Mouse (Mus musculus) left cerebral cortex, postnatal 36 days (tissue): ENCODE results near the gene Pklr. TPM values are rescaled to one million over a fixed set of nuclear protein-coding genes. Genes with fewer than 3 reads are reported as not detected.
A peak's percentile ranks its signal among the peaks of the same experiment; 100 is the strongest.

Source experiments
- DNase-seq, 2 experiments: peaks; one replicate each; pipeline ENCODE4 v3.0.0; 2021 to 2022; ENCODE audit warnings: low spot score in 2 of 2, mixed read lengths in 1 of 2
- intact Hi-C: fragments of 180-260 bp; cut with DNase I; formaldehyde crosslinking; loops from one replicate; pipeline ENCODE4 v1.15.1; 2025
- total RNA-seq, 2 experiments: library from RNA; stranded (reverse); gene quantifications; 2 replicates each; pipeline ENCODE4 v1.2.3; 2021

Gene Pklr
- total RNA-seq, 2 experiments from 2014 or later = not detected

- intact Hi-C loops = no loop called here
- no peak for DNase-seq
Observed at GRCm38 (mm10) chr3:89113058-89113457, 22.9 kb upstream of the Pklr start.

- intact Hi-C loops = loop anchor here (5.0 kb wide), 1 partner anchor 47 kb away; the partner anchor contains the start of genes Clk2 and Hcn3
- DNase-seq = no peak
Observed at GRCm38 (mm10) chr3:89115522-89115921, 20.4 kb upstream of the Pklr start.

- no peak for DNase-seq
- intact Hi-C loops = no loop called here
Observed at GRCm38 (mm10) chr3:89123313-89123712, 12.6 kb upstream of the Pklr start.

GRCm38 (mm10) chr3:89124241-89124640 lies 11.7 kb upstream of the Pklr start:
- DNase-seq = no peak
- intact Hi-C loops = no loop called here

- intact Hi-C loops = no loop called here
- DNase-seq = no peak
Observed at GRCm38 (mm10) chr3:89125981-89126380, 10.0 kb upstream of the Pklr start.

- intact Hi-C loops = no loop called here
- no peak for DNase-seq
Observed at GRCm38 (mm10) chr3:89129908-89130307, 6.0 kb upstream of the Pklr start.

- DNase-seq = peak; percentile 57 to 65
- intact Hi-C loops = no loop called here
Observed at GRCm38 (mm10) chr3:89131816-89132215, 4.1 kb upstream of the Pklr start.

GRCm38 (mm10) chr3:89132285-89133062 lies 3.5 kb upstream of the Pklr start:
- peak; percentile 41 to 59 for DNase-seq
- intact Hi-C loops = no loop called here

- intact Hi-C loops = no loop called here
- no peak for DNase-seq
Observed at GRCm38 (mm10) chr3:89133063-89133450, 2.9 kb upstream of the Pklr start.

GRCm38 (mm10) chr3:89133752-89134151 lies 2.2 kb upstream of the Pklr start:
- intact Hi-C loops = no loop called here
- DNase-seq = no peak

- no peak for DNase-seq
- intact Hi-C loops = no loop called here
Observed at GRCm38 (mm10) chr3:89136365-89136764, 423 bp downstream of the Pklr start.

GRCm38 (mm10) chr3:89144821-89145220 lies 8.9 kb downstream of the Pklr start:
- intact Hi-C loops = no loop called here
- DNase-seq = no peak

- intact Hi-C loops = no loop called here
- DNase-seq = no peak
Observed at GRCm38 (mm10) chr3:89145566-89145965, 9.6 kb downstream of the Pklr start.

GRCm38 (mm10) chr3:89147101-89147978 lies 11.4 kb downstream of the Pklr start:
- DNase-seq = no peak
- intact Hi-C loops = no loop called here

- no peak for DNase-seq
- intact Hi-C loops = no loop called here
Observed at GRCm38 (mm10) chr3:89147979-89148311, 12.0 kb downstream of the Pklr start.

- no peak for DNase-seq
- intact Hi-C loops = no loop called here
Observed at GRCm38 (mm10) chr3:89148567-89148966, 12.6 kb downstream of the Pklr start.

- DNase-seq = no peak
- intact Hi-C loops = no loop called here
Observed at GRCm38 (mm10) chr3:89152084-89152835, 16.3 kb downstream of the Pklr start.

GRCm38 (mm10) chr3:89156951-89157350 lies 21.0 kb downstream of the Pklr start:
- intact Hi-C loops = loop anchor here (5.0 kb wide), 1 partner anchor 65 kb away; the partner anchor contains the start of gene Rusc1

GRCm38 (mm10) chr3:89158651-89159050 lies 22.7 kb downstream of the Pklr start:
- no peak for DNase-seq
- intact Hi-C loops = loop anchor here (5.0 kb wide), 1 partner anchor 66 kb away; the partner anchor contains the start of gene Rusc1

More at GRCm38 (mm10) chr3:89156951-89157350, 21.0 kb downstream of the Pklr start:
- DNase-seq = no peak

GRCm38 (mm10) chr3:89159211-89159610 lies 23.3 kb downstream of the Pklr start:
- DNase-seq = peak in 1 of 2 experiments; percentile 26
- intact Hi-C loops = loop anchor here (5.0 kb wide), 1 partner anchor 67 kb away; the partner anchor contains the start of gene Rusc1
